Mouse (Mus musculus) E14TG2a.4 (cell line): ENCODE data around the gene Col16a1.

Experiments used
- H3K27me3 ChIP-seq: 2 replicates; pipeline ENCODE4 v1.6.1; 2014; ENCODE audit warnings: low read length, control low read depth; ENCODE audit not compliant: insufficient read depth
- H3K36me3 ChIP-seq: 2 replicates; pipeline ENCODE4 v1.6.1; 2014; ENCODE audit warnings: low read length, control low read depth; ENCODE audit not compliant: insufficient read depth
- H3K4me1 ChIP-seq: replicated peaks from 2 replicates; pipeline ENCODE4 v1.6.1; 2014; ENCODE audit warnings: low read depth, low read length, control low read depth
- H3K4me3 ChIP-seq: replicated peaks from 2 replicates; pipeline ENCODE4 v1.5.1; 2014; ENCODE audit warnings: mild to moderate bottlenecking, low read length
- H3K9me3 ChIP-seq: 2 replicates; pipeline ENCODE4 v1.6.1; 2014; ENCODE audit warnings: low read length, control low read depth
- CTCF ChIP-seq: conservative IDR thresholded peaks from 2 replicates; pipeline ENCODE4 v1.5.1; 2014; ENCODE audit warnings: low read length
- NANOG ChIP-seq: IDR thresholded peaks from 2 replicates; pipeline ENCODE4 v1.6.1; 2014; ENCODE audit warnings: borderline replicate concordance, low read length, mixed read lengths
- POU5F1 ChIP-seq: IDR thresholded peaks from 2 replicates; pipeline ENCODE4 v1.6.1; 2014; ENCODE audit warnings: low read length, borderline replicate concordance

Col16a1 gene

DNA sequence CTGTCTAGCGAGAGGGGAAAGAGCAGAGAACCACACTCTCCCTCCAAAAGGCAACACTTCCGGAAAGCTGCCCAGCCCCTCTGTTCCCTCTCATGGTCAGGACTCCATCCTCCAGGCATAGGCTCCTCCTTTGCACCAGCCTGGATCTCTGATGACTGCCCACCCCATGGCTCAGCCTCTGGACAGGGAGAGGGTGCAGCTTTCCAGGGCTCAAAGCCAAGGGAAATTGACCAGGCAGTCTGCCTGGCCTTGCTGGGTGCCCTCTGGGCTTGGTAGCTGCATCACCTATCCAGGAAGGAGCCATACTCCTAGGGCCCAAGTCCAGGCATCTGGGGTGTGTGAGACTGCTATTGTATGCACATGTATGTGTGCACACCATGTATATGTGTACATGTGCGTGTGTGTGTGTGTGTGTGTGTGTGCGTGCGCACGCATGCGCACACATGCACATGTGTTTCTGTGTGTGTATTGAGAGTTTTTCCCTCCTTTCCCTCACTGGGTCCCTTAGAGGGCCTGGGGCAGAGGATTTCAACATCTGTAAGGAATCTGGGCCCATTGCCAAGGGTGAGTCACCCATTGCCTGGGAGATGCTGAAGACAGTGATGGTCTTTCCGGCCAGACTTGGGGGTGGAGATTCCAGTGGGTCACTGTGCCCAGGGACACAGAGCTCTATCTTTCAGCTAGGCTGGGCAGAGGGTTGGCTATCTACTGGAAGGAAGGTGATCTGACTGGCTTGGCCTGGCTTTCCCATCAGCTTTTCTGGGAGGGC lies 2.6 kb downstream of the Col16a1 start:
- peaks cover 79% of the 10 kb centered on the region for H3K27me3 ChIP-seq
- peaks cover 27% of the 10 kb centered on the region for H3K4me1 ChIP-seq
- no peaks in the 10 kb centered on the region for H3K9me3 ChIP-seq
- no peaks in the 10 kb centered on the region for H3K36me3 ChIP-seq
- TF ChIP-seq POU5F1 (no peak), CTCF (no peak), NANOG (no peak)
- no peak overlapping the region for H3K4me3 ChIP-seq

DNA sequence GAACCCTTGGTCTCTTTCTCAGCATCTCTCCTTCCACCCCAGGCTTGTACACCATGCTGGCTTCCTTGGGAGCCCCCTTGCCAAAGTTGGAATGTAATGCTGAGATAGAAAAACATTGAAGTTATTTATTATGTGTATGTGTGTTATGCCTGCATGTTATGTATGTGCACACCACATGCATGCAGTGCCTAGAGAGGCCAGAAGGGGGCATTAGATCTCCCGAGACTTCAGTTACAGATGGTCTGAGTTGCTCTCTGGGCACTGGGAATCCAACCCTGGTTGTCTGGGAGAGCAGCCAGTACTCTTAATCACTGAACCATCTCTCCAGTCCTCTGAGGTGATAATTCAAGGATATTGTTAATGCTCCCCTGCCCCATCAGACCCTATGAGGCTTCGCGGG lies 4.6 kb downstream of the Col16a1 start:
- no peak overlapping the region for H3K4me3 ChIP-seq
- TF ChIP-seq CTCF, result peak; percentile 79
- TF ChIP-seq NANOG, result no peak
- TF ChIP-seq POU5F1, result no peak
- H3K36me3 ChIP-seq, result no peaks in the 10 kb centered on the region
- H3K9me3 ChIP-seq, result no peaks in the 10 kb centered on the region
- H3K27me3 ChIP-seq, result peaks cover 59% of the 10 kb centered on the region
- peaks cover 34% of the 10 kb centered on the region for H3K4me1 ChIP-seq

DNA sequence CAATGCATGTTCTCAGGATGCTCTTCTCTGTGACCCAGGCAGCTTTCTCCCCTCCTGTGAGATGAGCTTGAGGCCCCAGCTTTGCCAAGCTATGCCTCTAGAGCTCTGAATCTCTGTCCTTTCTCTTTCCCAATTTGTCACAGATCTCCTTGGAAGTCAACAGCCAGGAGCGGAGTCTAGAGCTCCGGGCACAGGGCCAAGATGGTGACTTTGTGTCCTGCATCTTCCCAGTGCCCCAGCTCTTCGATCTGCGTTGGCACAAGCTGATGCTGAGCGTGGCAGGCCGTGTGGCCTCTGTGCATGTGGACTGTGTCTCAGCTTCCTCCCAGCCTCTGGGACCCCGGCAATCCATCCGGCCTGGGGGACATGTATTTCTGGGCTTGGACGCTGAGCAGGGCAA lies 5.5 kb downstream of the Col16a1 start:
- Histone ChIP-seq H3K27me3 (peaks cover 55% of the 10 kb centered on the region), H3K36me3 (no peaks in the 10 kb centered on the region), H3K4me3 (no peak overlapping the region), H3K4me1 (peaks cover 29% of the 10 kb centered on the region), H3K9me3 (no peaks in the 10 kb centered on the region)
- TF ChIP-seq POU5F1 (no peak), CTCF (no peak), NANOG (no peak)

DNA sequence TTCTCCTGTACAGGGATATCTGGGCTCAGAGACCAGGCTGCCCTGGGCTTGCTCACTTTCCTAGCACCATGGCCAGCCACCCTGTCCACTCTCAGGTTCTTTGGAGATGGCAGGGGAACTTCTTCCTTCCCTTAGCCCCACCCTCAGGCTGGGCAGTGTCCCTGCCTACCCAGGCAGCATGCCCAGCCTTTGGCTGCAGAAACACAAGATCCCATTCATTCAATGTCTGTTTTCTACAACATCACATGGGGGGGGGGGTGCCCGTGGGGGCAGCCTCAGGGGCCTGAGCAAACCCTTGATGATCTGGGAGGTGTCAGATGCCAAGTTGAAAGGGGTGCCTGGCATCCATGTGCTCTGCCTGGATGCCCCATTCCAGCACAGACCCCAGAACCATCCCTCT lies 7.1 kb downstream of the Col16a1 start:
- Histone ChIP-seq H3K36me3 (no peaks in the 10 kb centered on the region), H3K4me3 (no peak overlapping the region), H3K4me1 (peaks cover 28% of the 10 kb centered on the region), H3K27me3 (peaks cover 50% of the 10 kb centered on the region), H3K9me3 (no peaks in the 10 kb centered on the region)
- TF ChIP-seq NANOG (no peak), POU5F1 (no peak), CTCF (no peak)

DNA sequence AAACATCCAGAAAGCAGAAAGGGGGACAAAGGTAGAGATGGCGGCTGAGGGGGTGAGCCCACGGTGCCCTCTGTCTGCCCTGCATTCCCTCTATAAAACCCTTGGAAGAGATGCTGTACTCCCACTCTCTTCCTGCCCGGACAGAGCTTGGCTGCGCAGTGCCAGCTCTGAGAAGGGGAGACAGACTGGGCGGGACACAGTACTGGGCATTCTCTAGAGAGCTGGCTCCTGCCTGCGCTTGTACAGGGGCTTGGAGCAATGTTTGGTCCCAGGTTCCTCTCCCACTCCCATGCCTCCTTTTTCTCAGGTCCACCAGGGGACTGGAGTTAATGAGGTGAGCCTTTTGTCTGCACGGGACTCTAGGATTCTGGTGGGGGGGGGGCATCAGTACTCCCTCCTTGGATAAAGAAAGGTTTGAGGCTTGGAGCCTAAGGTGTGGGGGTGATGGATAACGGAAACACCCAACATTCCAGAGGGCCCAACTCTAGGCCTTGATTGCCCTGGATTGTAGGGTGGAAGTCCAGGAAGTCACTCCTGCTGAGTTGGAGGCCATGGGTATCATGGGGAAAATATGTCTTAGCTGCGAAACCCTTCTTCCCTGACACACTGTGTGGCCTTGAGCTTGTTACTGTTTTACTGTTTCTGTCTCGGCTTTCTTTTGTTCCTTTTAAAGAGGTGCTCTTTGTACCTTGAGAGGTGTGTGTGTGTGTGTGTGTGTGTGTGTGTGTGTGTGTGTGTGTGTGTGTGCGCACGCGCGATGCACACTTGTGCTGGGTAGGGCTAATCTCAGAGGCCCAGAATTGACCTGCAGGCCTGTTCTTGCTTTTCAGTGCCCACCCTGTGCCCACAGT lies 7.7 kb downstream of the Col16a1 start:
- Histone ChIP-seq H3K27me3 (peaks cover 48% of the 10 kb centered on the region), H3K4me3 (no peak overlapping the region), H3K36me3 (no peaks in the 10 kb centered on the region), H3K4me1 (peaks cover 28% of the 10 kb centered on the region), H3K9me3 (no peaks in the 10 kb centered on the region)
- TF ChIP-seq CTCF, result no peak
- no peak for TF ChIP-seq NANOG
- TF ChIP-seq POU5F1, result no peak

DNA sequence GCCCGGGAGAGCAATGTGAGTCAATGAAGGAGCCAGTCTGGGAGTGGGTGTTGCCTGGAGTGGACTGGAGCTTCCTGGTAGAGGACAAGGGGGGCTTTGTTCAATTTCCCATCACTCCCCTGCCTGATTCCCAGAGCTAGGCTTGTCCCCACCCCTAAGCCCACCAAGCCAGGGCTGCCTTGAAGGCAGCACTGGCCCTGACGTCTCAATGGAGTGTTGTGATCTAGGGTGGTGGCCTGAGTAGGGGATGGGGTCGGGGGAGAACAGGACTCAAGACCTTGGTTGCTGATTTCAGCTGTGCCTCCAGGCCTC lies 8.3 kb downstream of the Col16a1 start:
- H3K4me1 ChIP-seq, result peaks cover 28% of the 10 kb centered on the region
- no peaks in the 10 kb centered on the region for H3K36me3 ChIP-seq
- H3K9me3 ChIP-seq, result no peaks in the 10 kb centered on the region
- no peak overlapping the region for H3K4me3 ChIP-seq
- TF ChIP-seq NANOG (no peak), CTCF (no peak)
- H3K27me3 ChIP-seq, result peaks cover 42% of the 10 kb centered on the region

DNA sequence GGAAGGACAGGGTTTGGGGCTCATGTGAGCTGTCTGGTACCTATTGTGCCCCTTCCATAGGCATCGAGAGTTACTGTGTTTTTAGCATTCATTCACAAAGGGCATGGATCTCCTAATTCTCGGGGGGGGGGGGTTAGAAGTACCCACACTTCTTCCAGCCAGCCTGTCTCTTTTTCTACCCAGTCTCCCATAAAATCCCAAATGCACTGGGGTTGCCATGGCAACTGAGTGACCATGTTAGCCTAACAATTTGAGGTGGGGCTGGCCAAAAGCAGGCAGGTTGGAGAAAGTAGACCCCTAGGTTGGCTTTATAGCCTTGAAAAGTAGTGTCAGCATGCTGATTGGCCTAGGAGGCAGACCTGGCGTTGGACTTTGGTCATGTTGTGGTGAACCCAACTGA lies 8.8 kb downstream of the Col16a1 start:
- no peak for TF ChIP-seq NANOG
- TF ChIP-seq CTCF, result no peak
- TF ChIP-seq POU5F1, result no peak
- H3K36me3 ChIP-seq, result no peaks in the 10 kb centered on the region
- H3K4me3 ChIP-seq, result no peak overlapping the region
- H3K27me3 ChIP-seq, result peaks cover 39% of the 10 kb centered on the region
- H3K9me3 ChIP-seq, result no peaks in the 10 kb centered on the region
- peaks cover 25% of the 10 kb centered on the region for H3K4me1 ChIP-seq

DNA sequence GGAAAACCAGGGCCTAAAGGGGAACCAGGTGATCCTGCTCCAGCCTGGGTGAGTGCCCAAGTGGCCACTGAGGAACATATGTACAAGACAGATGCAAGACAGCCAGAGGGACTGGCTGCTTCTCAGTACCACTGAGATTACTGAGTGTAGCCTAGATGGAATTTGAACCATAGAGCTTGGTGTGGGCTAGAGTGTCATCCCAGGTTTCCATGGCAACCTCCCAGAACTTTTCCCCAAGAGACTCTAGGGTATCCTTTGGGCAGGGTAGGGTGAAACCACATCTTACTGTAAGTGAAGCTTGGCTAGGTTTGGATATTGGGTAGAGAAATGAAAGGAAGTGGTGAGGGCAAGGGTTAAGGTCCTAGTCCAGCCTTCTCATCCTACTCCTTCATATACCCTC lies 13.3 kb downstream of the Col16a1 start:
- peaks cover 12% of the 10 kb centered on the region for H3K4me1 ChIP-seq
- no peaks in the 10 kb centered on the region for H3K36me3 ChIP-seq
- no peak overlapping the region for H3K4me3 ChIP-seq
- peaks cover 40% of the 10 kb centered on the region for H3K27me3 ChIP-seq
- no peaks in the 10 kb centered on the region for H3K9me3 ChIP-seq
- no peak for TF ChIP-seq CTCF
- TF ChIP-seq NANOG, result no peak
- no peak for TF ChIP-seq POU5F1

DNA sequence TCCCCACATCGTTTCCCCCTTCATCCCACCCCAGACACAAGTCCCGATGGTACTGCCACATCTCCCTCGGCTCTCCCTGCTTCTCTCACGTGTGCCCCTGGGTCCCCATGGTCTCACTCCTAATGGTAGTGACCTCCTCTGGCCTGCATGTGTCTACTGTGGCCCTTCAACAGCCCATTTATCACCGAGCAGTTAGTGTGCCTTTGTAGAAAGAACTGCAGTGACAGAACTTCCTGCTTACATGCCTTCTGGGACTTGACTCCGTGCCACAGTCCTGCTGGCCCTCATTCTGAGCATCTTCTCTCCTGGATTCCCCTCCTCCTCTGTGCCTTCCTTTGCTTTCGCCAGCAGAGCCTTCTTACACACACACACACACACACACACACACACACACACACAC lies 15.6 kb downstream of the Col16a1 start:
- Histone ChIP-seq H3K27me3 (peaks cover 47% of the 10 kb centered on the region), H3K9me3 (no peaks in the 10 kb centered on the region)
- TF ChIP-seq NANOG (no peak), POU5F1 (no peak), CTCF (no peak)

More for the DNA sequence above, 15.6 kb downstream of the Col16a1 start:
- Histone ChIP-seq H3K36me3 (no peaks in the 10 kb centered on the region), H3K4me1 (no peaks in the 10 kb centered on the region; the same call in 1 of the 2 replicates), H3K4me3 (no peak overlapping the region)
